In genomic region chr5:142438380-142438938, GRCm38 (mm10) we compare ENCODE assay signal across 13 mouse cellular contexts. TPM values are rescaled to one million over a fixed set of nuclear protein-coding genes. Genes with fewer than 3 reads are reported as not detected.
DNase-seq lines count a peak whose midpoint lies in the region; TF ChIP-seq lines count a peak whose summit lies in the region.
"Had no signal": no experiment of that assay in that cellular context is flagged by ENCODE, and none has a peak within 500 bp of the region (broad histone marks: within the 10 kb centered on the region; RNA-seq: fewer than 3 reads in every experiment).

No protein-coding gene starts in this region.

- intact Hi-C loops in heart, postnatal 36 days (cut with DNase I), result loop anchor here (1.0 kb wide), 1 partner anchor 11 kb away; no protein-coding TSS in a partner anchor
- intact Hi-C loops in left cerebral cortex, postnatal 25 days (cut with DNase I), result no loop called here
- intact Hi-C loops in left cerebral cortex, postnatal 10 days (cut with DNase I), result no loop called here

- H3K4me1 ChIP-seq in heart, embryonic 10.5 days, result peaks cover 58% of the 10 kb centered on the region
- peaks cover 87% of the 10 kb centered on the region for H3K4me1 ChIP-seq in E14TG2a.4 (replicated peaks; ENCODE audit: low read depth, low read length)

- no peak overlapping the region for H3K4me3 ChIP-seq in heart, embryonic 10.5 days
- peak overlapping the region; percentile 29; the same call in 1 of the 2 replicates for H3K4me3 ChIP-seq in E14TG2a.4 (replicated peaks; ENCODE audit: low read length)
- H3K4me3 ChIP-seq: heart, embryonic 12.5 days had no signal

- no peak for TF ChIP-seq CTCF in E14TG2a.4 (conservative IDR thresholded peaks at IDR 0.05; ENCODE audit: low read length)

- peak overlapping the region; percentile 65 for H3K27ac ChIP-seq in heart, embryonic 10.5 days
- H3K27ac ChIP-seq: macrophage had no signal

- DNase-seq in heart, embryonic 10.5 days (ENCODE audit: low spot score), result no peak
- no peak for DNase-seq in heart, postnatal 36 days
- DNase-seq in left cerebral cortex, postnatal 25 days (ENCODE audit: low spot score in 2 of 2), result peak; percentile 56 to 87
- no peak for DNase-seq in left cerebral cortex, postnatal 10 days (ENCODE audit: extremely low spot score in 1 of 2, low spot score in 2 of 2)
- peak; percentile 69 for DNase-seq in brain, adult 2 months (ENCODE audit: low read depth, low spot score)
- DNase-seq in retina, embryonic 14.5 days (ENCODE audit: low spot score), result no peak
- DNase-seq: adrenal gland, postnatal 25 days; cerebellum, postnatal 36 days; kidney, adult 8-10 months; layer of hippocampus, postnatal 36 days had no signal

- no peaks in the 10 kb centered on the region for H3K9me3 ChIP-seq in heart, embryonic 10.5 days
- H3K9me3 ChIP-seq in E14TG2a.4 (ENCODE audit: low read length), result no peaks in the 10 kb centered on the region
- H3K9me3 ChIP-seq: heart, embryonic 12.5 days had no signal

- WGBS in heart, embryonic 10.5 days, result 81% methylated on average over 16 of the region's 16 CpGs

- no peaks in the 10 kb centered on the region for H3K27me3 ChIP-seq in heart, embryonic 10.5 days (ENCODE audit: insufficient read depth, poor library complexity, severe bottlenecking)
- no peaks in the 10 kb centered on the region for H3K27me3 ChIP-seq in E14TG2a.4 (ENCODE audit: insufficient read depth, low read length)
- H3K27me3 ChIP-seq: heart, embryonic 12.5 days had no signal

- H3K36me3 ChIP-seq in heart, embryonic 10.5 days, result peaks cover 33% of the 10 kb centered on the region
- H3K36me3 ChIP-seq in E14TG2a.4 (ENCODE audit: insufficient read depth, low read length), result peaks cover 51% of the 10 kb centered on the region

RNA-seq across cellular contexts. Expression of gene Ap5z1, which starts 25.3 kb away (rescaled TPM):
- polyA plus RNA-seq in heart, embryonic 10.5 days (2016; fragmentation: Nextera tagmentation; extraction: Ambion mirVana), result 8.7 and 11.1 TPM in 2 replicates
- 1 to 10 TPM; 6.2 to 6.4 TPM for total RNA-seq in heart, postnatal 36 days (2021)
- total RNA-seq in left cerebral cortex, postnatal 25 days (2021), result 10 to 100 TPM; 19.0 TPM
- total RNA-seq in left cerebral cortex, postnatal 10 days (2021), result 10 to 100 TPM; 17.5 to 22.3 TPM

RNA-seq across cellular contexts. Expression of gene Foxk1, which starts 37.2 kb away (rescaled TPM):
- polyA plus RNA-seq in heart, embryonic 10.5 days (2016; fragmentation: Nextera tagmentation; extraction: Ambion mirVana), result 3.3 and 4.5 TPM in 2 replicates
- 10 to 100 TPM; 15.7 to 15.8 TPM for total RNA-seq in heart, postnatal 36 days (2021)
- total RNA-seq in left cerebral cortex, postnatal 25 days (2021), result 10 to 100 TPM; 38.7 to 40.5 TPM
- 10 to 100 TPM; 38.2 to 40.0 TPM for total RNA-seq in left cerebral cortex, postnatal 10 days (2021)

Comparison
In these comparisons a context has a peak if more than half of its experiments do, and no peak if none do; other contexts are left out.
1. DNase-seq: peak in left cerebral cortex, postnatal 25 days (2 of 2) and brain, adult 2 months (single experiment); none in heart, embryonic 10.5 days (single experiment), heart, postnatal 36 days (0 of 2), left cerebral cortex, postnatal 10 days (0 of 2) and retina, embryonic 14.5 days (single experiment).